Mouse (Mus musculus) right cerebral cortex, postnatal 10 days (tissue): ENCODE measurements at regions not wholly inside any gene's neighbourhood (a gene's known extent, or its start where the extent isn't known, plus 50 kb on each side); places are given as distances from the start of the nearest gene placed in this dataset.
"Not testable (repeated sequence)": the region's sequence is repeated elsewhere in the genome, so short reads cannot be mapped to it uniquely, and the experiment has no call there.

ENCODE experiments used
- DNase-seq, 2 experiments: peaks; one replicate each; pipeline ENCODE4 v3.0.0; 2021; ENCODE audit warnings: low spot score in 2 of 2

DNA sequence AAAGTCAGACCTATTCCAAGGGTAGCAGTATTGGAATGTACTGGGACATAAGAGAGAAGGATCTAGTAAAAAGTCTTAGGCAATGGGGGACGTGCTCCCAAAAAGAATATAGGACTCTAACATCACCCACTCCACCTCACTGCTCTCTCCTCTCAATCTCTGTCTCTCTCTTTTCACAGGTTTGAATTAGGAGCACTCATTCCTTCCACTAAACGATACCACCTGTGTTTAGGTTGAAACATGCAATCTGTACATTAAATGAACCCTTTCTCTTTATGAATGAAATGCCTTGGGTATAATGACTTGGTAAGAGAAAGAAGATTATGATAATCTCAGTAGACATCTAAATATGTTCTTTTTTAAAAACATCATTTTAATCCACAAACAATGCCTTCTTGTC is 129.4 kb downstream of the Zpld1 start:
- DNase-seq: no peak

DNA sequence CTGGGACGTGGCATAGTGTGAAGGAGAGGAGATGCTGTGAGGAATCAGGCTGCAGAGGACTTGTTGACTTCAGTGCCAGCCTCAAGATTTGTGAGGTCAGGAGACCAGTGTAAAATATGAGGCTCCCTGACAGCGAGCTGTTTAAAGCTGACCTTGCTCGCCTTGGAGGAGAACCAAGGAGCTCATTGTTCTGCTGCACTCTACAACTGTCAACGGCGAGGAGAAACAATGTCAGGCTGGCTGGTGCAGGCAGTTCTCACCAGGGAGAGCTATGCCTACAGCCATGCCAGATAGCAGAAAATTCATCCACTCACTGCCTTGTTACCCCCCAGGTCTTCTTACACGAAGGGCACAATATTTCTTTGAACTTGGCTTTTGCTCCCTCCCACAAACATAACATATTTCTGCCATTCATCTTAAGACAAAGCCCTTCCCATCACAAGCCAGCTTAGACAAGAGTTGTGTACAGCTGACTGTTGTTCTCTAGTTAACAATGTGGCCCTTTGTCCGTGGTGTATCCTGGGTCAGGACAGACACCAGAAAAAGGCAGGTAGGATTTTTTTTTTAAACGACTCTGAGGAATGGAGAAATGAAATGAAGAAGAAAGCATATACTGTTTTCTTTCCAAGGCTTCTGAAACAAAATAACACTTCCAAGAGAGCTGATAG is 131.5 kb downstream of the Zpld1 start:
- no peak for DNase-seq

DNA sequence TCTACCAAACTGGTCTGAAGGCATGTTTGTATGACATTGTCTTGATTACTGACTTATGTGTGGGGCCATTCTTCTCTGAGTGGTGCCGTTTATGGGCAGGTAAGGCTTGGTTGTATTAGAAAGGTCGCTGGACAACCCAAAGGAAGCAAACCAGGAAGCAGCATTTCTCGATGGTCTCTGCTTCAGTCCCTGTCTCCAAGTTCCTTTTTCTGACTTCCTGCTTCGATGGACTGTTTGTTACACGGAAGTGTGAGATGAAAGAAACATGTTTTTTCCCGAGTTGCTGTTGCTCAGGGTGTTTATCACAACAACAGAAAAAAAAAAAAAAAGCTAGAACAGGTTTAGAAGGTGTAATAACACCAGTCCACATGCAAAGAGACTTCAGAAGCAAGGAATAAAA is 134.9 kb downstream of the Zpld1 start:
- no peak for DNase-seq

DNA sequence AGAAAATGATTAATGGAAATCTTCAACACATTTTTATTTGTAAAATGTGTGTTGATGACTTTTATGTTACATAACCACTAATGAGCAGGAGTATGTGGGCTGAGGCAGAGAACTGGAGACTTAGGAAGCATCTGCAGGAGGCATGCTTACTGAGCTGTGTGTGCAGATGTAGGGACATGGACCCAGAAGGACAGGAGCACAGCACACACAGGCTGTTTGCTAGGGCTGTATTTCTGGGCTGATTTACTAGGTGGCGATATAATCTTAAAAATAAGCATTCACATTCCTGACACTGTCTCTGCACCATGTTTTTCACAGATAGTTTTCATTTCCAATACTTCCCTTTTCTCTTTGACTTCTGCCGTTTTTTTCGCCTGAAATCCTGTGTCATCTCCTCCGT is 146.1 kb downstream of the Zpld1 start:
- peak; percentile 28 to 34 for DNase-seq

DNA sequence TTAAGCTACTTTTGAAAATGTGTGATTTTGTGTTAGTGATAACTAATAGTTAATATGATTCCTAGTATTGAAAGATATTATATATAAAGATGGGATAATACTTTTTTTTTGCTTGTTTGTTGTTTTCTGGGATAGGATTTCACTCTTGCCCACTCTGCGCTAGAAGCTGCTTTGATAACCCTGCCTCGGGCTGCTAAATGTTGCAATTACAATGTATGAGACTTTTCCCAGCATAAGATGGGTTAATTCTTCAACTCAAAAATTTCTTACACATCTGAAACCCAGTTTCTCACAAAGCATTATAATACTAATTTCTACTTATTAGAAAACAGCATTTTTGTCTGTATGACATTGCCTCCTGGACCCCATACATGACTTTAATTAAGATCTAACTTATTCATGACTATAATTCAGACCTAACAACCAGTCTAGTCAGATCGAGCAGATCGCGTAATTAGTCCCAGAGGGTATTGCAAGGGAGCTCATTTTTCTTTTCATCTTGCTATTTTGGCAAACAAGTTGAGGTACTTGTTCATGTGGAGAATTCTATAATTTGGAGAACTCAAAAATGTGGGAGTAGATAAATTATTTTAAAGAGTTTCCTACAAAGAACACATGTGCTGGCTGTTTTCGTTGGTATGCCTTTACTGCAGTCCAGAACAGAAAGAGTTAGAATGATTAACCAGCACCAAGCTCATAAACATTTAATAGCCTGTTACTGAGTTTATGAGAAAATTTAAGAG is 155.2 kb downstream of the Zpld1 start:
- no peak for DNase-seq

DNA sequence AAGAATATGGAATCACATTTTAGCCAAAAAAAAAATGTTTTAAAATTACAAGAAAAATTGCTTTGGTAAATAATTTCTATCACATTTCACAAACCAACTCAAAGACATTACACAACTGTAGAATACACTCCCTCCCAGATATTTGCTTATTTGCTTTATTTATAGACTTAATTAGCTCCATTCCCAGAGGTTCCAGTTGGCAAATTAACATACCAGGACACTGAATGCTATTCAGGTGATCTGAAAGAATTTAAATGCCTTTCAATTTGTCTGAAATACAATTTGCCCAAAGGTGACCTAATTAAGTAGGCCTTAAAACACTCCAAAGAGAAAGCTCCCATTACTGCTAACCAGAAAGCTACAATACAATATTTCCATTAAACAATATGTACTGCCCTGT is 162.8 kb downstream of the Zpld1 start:
- DNase-seq: no peak

DNA sequence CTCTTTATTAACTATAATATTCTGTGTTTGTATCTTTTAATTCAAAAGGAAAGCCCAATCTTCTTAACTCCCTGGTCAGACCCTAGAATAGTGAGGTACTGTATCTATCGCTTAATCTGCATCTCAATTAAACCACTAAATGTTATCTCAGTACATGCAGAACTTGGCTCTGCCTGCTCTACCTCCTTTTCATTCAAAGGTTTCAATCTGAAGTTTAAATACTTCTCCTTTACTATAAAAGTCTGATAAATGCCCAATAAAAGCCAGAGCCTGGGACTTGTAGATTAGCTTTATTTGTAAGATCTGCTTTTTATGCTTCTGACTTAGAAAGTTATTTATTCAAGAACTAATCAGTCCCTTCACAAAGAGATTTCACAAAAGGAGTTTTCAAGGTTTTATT is 200.1 kb downstream of the Zpld1 start:
- DNase-seq: no peak

DNA sequence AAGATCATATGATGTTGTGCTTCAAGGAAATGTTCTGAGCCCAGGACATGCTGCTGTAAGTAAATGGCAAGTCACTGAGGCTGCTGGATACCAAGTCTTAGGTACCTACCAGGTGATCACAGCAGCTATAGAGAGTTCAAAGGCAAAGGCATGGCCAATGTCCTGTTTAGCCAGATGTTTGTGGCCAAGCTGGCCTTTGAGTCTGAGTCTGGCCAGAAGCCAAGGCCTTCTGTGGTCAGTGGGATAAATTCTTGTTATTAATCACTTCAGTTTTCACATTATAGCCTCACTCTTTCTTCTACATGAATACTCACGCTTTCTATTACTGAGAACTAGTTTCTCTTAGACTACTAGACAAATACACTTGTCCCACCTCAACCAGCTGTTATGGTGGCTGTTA is 210.3 kb downstream of the Zpld1 start:
- DNase-seq: no peak

DNA sequence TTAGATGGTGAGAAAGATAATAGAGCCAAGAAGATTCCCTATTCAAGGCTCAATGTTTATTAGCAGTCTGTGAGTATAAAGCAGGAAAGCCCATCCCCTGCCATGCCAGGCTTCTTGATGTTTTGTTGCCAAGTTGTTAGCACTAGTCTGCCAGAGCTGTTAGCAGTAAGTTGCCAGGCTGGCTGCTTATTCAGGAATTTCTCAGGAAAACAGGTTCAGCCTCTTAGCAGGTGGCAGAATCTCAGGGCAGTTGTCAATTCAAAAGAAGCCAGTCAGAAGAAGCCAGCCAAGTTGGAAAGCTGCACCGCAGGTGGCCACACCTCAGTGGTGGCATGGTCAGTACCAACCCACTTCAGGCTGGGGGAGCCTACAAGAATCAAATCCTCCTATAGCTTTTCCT is 221.6 kb downstream of the Zpld1 start:
- peak; percentile 17 to 22 for DNase-seq

DNA sequence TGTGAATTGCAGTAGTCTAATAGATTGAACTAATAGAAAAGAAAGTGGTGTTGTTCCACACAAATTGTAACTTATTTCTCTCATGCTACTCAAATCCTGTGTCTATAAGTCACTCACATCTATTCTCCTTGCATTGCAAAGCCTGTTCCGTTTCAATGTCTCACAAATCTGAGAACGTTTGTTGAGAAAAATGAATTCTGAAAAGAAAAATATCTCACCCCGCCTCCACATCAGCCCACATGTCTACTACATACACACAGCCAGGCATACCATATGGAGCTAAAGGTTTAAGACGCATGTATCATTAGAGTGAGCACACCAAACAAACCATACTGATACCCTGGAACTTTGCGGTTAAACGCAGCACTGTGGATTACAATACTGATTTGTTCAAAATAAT is 258.0 kb downstream of the Zpld1 start:
- DNase-seq: no peak

DNA sequence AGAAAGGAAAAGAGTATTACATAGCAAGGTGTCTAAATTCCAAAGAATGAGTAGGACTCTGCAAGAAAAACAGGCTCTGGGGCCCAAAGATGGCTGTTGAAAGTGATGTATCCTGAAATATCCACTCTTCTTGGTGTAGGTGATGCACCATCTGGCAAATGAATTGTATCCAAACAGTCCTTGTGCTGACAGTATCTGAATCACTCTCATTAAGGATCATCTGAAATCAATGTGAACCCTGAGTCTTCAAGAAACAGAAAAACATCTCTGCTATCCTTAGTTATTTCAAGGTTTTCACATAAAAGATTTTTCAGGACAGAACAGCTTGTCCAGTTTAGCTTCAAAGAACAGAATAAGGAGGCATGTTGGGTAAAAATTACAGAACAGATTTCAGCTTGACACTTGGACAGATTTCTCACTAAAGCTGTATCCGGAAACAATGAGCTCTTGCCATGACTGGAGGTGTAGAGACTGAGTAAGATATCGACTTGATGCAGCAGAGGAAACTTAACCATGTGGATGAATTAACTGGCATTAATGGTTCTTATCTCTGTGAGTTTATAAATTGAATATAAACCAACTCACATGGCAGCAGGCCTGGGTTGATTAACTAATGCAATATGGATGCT is 296.0 kb downstream of the Zpld1 start:
- no peak for DNase-seq

DNA sequence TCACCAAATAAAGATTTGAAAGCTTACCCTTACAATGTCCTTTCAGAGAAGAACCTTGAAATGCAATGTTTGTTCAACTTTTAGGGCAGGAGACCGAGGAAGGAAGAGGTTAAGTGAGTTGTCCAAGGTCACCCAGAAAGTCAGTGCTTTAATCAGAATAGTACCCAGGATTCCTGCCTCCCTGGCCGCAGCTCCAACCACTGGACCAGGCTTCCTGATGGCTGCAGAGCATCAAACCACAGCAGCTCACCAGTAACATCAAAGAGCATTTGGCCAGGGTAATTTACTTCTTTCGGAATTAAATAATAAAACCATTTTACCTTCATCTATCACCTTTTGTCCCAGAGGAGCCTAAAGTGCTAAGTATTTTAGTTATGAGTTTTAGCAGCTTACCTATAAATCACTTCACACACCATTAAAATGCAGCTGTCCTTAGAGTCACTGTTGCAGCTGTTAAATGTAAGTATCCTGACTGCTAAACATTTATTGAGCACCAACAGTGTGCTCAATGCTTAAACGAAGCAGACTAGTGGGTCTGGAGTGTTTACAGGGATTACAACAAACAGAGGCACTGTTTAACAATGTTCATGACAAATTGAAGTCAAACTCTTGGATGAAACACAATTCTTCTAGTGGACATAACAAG is 306.1 kb downstream of the Zpld1 start:
- no peak for DNase-seq

DNA sequence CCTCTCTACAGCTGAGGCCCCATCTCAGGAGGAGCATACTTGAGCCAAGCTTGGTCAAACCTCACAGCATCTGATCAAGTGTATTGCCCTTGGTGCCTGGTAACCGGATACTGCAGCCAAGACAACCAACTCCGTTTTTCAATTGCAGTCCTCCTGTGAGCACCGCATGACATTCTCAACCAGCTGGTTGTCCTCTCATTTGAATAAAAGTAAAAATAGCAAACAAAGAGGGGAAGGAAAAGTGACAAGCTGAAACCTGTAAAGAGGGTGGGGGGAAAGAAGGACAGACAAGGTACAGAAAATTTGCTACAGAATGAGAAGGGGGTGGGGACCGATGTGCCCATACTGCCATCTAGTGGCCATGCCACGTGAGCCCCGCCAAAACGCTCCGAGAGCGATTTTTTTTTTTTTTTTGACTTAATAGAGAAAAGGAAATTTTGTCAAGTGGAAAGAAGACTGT is 314.0 kb downstream of the Zpld1 start:
- DNase-seq: peak; percentile 76 to 85

DNA sequence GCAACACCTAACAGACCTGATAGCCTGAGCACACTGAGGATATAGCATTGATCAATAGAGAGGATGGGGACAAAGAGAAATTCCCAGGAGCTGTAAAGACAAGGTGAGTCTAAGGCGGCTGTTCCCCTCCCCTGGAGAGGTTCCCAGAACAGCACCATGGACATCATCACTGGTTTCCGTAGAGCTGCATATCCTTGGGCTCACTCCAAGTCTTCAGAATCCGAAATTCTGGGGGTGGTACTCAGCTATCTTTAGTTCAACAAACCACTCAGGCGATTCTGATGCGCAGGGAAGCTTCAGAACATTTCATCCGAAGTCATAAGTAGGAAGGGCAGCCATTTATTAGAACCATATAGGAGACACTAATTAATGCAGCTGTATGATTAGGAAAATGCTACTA is 327.4 kb downstream of the Zpld1 start:
- peak; percentile 55 to 71 for DNase-seq

DNA sequence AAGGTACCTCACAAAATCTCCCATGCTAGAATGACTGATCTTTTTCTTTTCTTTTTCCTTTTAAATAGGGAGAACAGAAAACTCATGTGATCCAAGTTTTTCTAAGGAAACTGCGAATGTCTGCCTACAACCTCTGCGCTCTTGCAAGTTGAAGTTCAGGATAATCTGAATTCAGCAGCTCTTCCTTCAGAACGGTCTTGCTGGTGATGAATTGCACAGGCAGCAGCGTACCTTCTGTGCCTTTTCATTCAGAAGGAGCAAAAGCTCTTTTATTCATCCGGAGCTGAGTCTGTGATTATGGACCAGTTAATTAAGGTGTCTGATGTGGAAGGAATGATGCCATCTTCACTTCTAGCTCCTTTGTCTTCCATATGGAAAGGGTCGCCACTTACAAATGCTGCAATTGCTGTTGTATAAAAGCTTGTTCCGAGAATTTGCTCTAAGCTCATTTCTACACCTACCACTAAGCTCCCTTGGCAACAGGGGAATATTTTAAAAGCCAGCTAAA is 353.9 kb downstream of the Zpld1 start:
- DNase-seq: peak; percentile 16 to 25

DNA sequence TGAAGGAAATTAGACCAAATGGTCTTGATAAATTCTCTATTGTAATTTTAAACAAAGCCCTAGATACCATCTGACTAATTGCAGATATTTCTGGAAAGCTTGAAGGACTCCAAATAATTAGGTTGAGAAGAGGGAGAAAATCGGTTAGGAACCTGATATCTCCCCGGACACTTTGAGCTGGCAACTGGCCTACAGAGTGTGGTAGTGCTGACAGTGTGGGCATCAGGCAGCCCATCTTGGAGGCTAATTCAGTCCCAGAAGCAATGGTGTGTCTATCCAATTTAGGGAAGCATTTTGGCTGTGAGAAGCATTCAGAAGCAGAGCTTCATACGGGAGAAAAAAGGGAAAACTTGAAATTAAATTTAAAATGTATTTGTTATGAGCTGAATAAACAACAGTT is 369.5 kb downstream of the Zpld1 start:
- peak; percentile 31 for DNase-seq

DNA sequence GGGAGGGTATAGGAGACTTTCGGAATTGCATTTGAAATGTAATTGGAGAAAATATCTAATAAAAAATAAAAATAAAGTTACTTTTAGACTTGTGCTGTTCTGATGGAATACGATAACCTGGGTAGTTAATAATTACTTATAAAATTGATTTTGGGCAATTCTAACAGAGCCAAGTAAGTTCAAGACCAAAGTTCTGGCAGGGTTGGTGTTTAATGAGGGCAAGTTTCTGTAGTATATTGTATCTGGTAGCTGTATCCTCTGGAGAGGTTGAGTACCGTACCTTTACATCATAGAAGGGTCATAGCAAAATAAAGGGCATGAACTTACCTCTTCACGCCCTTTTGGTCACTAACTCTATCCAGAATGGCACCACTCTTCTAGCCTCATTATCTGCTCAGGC is 394.9 kb downstream of the Zpld1 start:
- no peak for DNase-seq

DNA sequence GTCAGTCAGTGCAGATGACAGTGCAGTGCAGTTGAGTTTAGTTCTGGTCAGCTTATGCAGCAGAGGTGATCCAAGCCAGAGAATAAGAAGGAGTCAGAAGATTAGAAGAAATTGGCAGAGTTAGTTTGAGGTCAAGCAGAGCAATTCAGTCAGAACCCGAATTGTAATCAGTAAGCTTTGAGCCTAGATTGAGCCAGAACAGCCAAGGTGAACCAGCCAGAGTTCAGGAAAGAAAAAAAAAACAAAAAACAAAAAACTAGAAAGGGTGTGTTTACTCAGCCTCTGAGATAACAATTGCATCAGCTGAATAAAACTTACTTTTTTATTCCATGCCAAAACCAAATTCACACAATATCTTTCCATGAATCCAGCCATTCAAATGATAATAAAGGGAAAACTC is 396.3 kb downstream of the Zpld1 start:
- DNase-seq: no peak

DNA sequence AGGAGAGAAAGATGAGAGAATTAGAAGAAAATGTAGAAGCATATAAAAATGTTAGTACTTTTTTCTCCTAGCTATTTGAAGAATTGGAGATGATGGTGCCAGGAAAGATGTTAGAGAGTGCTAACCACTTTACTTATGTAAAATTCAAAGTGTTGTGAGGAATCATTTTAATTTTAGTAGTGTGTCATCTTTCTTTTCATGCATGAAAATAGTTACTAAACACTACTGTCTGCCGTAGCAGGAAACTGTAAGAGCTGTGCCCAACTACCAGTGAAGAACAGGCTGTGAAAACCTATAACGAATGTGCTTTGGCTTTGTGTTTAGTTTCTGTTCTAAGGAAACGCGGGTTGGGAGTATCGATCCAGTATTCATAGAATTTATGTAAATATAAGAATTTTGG is 403.1 kb downstream of the Zpld1 start:
- DNase-seq: no peak

DNA sequence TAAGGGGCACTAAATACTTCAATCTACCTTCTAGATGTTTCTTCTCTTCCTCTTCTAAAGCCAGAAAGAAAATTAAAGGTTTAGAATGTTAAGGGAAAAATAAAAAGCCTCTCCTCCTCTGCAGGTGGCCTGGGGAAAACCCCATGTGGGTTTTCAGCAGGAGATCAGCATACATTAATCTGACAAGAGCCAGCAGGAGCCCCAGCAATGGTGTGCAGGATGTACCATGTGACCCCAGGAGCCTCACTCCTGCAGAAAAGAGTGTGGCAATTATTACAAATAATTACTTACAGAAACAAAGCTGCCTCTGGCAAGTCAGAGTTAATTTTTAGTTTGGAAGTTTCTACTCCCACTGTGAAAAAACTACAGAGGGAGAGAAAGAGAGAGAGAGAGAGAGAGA is 440.4 kb downstream of the Zpld1 start:
- DNase-seq: no peak

DNA sequence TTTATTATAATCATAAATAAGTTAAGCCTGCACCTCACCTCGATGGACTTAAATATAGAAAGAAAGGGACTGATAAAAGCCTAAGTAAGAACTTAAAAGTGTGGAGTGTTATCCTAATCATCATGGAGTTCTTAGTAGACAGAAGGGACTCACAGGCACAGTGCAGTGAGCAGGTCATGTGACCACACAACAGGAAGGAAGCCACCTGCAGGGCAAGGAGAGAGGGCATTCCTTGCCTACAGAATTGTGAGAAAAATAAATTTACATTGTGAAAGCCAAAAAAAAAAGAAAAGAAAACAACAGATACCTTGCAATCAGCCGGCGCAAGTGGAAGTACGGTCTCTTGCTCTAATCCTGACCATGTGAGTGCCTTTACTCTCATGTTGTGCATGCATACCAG is 454.8 kb downstream of the Zpld1 start:
- DNase-seq: not testable (repeated sequence)
